Mouse (Mus musculus) adrenal gland, postnatal 4 days (tissue): ENCODE measurements at regions not wholly inside any gene's neighbourhood (a gene's known extent, or its start where the extent isn't known, plus 50 kb on each side); places are given as distances from the start of the nearest gene placed in this dataset.
A peak's percentile ranks its signal among the peaks of the same experiment; 100 is the strongest.

Experiments
- DNase-seq, 2 experiments: peaks; one replicate each; pipeline ENCODE4 v3.0.0; 2021 to 2022; ENCODE audit warnings: low spot score in 2 of 2, mixed read lengths in 2 of 2

GRCm38 (mm10) chr10:68842023-68842735 lies 118.7 kb downstream of the Tmem26 start:
- no peak for DNase-seq

DNA sequence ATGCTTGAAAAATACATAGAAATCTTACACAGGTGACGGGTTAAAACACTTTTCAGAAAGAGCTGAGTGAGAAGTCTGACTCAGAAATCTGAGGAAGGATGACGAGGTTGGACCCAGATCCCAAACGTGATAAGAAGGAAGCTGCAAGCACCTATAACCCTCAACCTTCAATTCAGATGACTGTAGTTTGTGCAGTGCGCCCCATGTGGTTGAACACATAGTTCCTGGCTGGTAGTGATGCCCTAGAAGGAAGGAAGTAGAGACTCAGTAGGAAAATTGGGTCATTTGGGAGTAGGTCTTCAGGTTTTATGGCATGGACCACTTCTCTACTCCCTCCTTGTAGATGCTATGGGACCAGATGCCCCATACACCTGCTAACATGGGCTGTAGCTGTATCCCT lies 120.6 kb downstream of the Tmem26 start:
- DNase-seq, result no peak

DNA sequence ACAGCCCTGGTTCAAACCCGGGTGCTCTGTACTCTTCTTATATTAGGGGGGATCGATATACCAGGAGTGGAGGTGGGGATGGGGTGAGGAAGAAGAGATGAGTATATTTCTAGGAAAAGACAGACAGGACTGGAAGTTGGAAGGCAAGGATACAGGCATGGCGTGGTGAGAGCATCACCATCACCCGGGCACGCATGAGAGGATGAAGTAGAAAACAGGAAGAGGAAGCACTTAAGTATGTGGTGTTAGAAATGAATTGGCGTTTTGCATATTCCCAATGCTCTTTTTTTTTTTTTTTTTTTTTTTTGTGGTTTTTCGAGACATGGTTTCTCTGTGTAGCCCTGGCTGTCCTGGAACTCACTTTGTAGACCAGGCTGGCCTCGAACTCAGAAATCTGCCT lies 121.2 kb downstream of the Tmem26 start:
- no peak for DNase-seq

- DNase-seq, result no peak
Observed at GRCm38 (mm10) chr10:68851153-68851552, 127.7 kb downstream of the Tmem26 start.

- no peak for DNase-seq
Observed at GRCm38 (mm10) chr10:68855934-68856891, 132.8 kb downstream of the Tmem26 start.

DNA sequence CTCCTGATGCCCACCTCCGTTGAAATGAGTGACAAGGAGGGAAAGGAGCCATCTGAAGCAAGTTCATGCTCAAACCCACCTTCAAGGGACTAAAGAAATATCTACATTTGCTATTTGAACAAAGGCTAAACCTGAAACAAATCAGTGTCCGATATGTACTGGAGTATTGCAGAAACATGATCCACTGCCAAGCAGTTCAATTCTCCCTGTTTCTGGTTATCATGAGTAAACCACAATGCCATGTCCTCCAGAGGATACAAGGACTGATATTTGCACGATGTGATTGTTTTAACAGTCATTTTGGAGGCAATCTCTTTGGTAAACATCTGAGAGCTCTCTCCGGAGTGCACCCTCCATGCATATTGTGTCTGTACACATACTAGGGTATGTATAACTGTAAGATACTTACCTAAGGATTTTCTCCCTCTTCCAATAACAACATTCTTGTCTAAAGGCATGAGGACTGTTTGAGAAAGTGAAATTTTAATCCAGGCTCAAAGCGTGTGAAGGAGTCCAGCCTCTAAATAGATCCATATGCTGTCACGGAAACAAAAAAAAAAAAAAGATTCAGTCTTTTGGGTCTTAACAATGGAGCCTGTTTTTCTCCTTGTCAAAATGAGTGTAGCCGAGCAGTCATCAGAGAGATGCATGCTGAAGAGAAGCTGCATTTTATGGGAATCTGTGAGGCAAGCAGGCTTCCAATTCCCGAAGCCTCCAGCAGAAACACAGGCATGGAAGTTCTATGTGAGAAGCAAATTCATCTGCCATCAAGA lies 141.3 kb downstream of the Tmem26 start:
- DNase-seq, result no peak

- no peak for DNase-seq
Observed at GRCm38 (mm10) chr10:68865776-68866175, 142.3 kb downstream of the Tmem26 start.

GRCm38 (mm10) chr10:68867361-68867760 lies 143.9 kb downstream of the Tmem26 start:
- no peak for DNase-seq

GRCm38 (mm10) chr10:68872102-68872501 lies 148.7 kb downstream of the Tmem26 start:
- no peak for DNase-seq

DNA sequence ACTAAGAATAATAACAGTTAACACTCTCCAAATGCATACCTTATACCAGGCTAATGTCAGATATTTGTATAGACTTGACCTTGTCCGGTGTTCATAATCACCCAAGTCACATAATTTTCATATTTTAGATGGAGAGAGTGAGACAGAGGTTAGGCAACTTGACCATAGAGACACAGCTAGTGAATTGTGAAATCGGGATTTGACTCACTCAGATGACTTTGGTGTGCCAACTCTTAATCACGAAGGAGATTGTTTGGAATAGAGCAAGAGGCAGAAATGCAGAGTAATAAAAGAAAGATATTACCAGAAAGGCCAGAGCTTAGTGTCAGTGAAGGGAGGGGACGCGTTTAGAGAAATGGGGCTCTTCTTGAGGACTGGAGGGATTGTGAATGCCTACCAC lies 152.2 kb downstream of the Tmem26 start:
- DNase-seq, result no peak

DNA sequence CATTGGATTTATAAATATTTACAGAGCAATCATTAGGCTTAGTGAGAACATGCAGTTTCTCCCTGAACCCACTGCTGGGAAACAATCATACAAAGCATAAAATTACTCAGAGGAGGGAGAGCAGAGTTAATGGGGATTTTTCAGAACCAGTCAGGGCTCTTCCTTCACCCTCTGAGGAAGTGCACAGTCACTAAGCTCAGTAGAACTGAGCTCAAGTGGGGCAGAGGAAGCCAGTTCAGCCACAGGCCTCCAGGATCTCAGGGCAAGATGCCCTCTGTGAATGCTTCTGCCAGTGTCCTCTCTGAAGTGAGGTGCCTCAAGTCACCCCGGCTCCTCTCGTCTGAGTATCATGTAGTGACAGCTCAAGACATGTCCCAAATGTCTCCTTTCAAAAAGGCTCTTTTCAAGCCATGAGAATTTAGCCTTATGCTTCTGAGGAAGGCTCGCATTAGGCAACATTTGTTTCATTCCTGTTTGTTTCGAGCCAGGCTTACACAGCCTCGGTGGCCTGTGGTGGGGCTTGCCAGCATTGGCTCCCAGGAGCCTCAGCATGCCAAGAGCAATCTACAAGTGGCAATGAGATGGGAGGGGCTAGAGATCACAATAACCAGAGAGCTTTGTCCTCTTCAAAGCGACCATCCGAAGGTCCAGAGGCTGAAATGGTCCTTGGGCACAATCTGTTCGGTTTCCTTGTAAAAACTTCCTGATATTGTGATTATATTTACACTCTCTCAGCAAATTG lies 169.8 kb downstream of the Tmem26 start:
- DNase-seq, result no peak

DNA sequence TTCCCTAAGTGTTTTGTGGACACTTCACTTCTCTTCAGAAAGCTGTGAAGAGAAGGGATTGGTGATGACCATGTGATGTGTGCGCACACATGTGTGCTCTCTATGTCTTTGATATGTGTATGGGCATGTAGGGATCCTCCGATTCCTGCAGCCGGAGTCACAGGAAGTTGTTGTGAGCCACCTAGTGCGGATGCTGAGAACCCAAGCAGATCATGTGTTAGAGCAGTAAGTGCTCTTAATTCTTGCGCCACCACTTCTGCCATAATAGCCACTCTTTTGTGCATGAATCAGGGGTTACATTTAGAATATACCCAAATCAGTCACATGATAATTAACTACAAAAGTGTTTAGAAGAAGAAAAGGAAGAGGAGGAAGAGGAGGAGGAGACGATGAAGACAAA lies 170.7 kb downstream of the Tmem26 start:
- no peak for DNase-seq

DNA sequence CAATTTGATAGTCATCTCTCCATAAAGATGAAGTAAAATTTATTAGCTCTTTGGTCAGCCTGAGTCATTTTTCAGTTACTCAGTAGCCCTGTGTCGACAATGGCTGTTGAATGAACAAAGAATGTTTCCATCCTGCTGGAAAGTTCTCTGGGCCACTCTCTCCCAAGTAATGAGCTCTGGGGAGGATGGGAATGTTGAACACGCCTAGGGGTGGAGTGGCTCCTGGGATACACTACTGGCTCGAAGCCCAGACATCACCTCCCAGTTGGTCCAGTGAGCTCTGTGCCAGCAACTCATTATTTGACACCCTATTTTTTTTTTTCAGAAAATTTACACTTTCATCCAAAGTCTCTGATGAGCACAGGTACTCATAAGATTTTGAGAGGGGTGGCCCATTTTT lies 174.1 kb downstream of the Tmem26 start:
- DNase-seq, result no peak

DNA sequence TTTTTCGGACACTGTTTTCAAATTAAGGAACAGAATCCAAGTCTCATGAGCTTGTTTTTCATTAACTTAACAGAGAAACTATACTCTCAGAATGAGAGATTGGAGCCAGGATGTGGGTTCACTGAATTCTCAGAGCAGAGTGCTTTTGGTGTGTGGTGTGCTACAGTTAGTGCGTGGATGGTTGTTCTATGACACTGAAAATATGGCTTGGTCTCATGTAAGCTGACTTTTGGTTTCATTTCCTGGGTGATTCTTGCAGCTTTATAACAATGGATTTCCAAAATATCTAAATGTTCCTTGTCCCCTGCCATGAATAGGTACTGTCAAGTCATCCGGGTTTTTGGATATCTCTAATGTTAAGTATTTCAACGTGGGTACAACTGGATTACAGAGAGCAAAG lies 177.7 kb downstream of the Tmem26 start:
- no peak for DNase-seq

DNA sequence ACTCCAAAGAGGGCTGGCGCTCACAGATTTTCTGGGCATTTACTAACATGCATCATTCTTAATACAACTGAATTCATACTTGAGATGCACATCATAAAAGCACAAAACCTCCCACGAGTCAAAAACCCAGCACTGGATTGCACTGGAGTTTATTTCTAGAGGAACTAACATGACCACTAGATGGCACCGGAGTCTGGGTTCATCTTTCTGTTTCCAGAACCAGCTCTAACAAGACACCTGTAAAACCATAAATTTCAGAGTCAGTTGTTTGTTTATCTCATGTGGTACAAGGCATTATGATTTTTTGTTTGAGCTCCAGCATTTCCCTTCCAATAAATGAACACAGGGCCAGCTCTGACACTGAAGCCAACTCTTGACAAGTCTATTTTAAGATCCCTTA lies 179.2 kb downstream of the Tmem26 start:
- DNase-seq, result peak in 1 of 2 experiments; percentile 19

DNA sequence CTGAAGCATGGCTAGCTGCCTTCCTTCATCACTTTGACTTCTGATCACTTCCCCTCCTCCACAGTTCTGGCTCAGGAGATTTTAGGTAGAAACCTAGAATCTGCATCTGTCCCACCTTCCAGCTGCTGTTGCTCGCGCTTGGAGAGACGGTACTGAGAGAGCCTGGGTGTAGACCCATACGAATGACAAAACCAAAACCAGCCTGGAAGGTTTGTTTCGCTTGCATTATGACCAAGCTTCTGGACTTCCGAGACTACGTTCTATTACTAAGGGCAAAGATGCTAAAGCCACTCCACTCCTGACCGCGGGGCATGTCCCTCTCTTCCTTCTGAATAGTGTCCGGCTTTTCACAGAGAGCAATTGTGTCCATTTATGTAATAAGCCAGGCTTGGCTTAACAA lies 180.9 kb downstream of the Tmem26 start:
- DNase-seq, result no peak

DNA sequence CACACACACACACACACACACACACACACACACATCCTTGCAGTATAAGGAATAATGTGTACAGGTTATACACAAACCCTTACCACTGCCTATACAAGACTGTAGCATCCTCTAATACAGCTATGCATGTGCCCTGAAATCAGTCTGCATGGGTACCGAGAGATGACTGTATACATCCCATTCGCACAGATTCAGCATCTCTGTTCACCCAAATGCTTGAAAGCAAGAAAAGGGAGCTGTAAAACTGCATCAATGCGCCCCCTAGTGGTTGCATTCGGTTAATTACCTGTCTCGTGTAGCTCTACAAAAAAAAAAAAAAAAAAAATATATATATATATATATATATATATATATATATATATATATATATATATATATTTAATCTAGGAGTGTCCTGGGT lies 184.8 kb downstream of the Tmem26 start:
- DNase-seq, result peak in 1 of 2 experiments; percentile 52

DNA sequence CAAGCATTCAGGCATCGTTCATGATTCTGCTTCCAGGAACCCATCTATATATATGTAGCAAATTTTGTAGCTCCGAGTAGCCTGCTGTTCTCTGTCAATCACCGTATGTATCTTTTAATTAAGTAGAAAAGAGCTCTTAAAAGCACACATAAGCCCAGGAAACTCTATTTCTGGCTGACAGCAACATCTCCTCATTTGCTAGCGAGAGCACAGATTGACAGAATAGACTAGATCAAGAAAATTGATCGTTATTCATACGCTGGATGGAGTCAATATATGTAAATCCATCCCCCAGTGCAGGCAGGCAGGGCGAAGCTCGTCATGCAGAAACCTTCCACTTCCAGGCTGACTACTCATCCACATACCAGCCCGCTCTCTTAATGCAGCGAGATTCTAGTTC lies 185.6 kb downstream of the Tmem26 start:
- no peak for DNase-seq

DNA sequence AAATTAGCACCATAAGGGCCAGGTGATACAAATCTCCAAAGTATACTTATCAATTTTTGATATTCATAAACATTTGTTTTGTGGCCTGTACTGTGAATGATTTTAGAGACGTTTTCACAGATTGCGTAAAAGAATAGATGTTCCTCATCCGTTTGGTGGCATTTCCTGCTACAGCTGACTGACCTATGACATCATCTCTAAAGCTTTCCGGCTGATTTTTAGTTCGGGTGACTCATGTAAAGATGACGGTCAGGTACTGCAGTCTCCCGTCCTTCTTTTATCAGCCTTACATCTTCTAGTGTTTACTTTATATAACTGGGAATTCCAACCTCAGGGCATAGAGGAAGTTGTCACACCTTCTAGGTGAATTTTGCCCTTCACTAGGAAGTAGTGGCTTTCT lies 192.7 kb downstream of the Tmem26 start:
- no peak for DNase-seq

- no peak for DNase-seq
Observed at GRCm38 (mm10) chr10:68935843-68936242, 212.4 kb downstream of the Tmem26 start.

GRCm38 (mm10) chr10:68943239-68943638 lies 208.0 kb upstream of the Rhobtb1 start:
- no peak for DNase-seq
